Mouse (Mus musculus) cerebellum, adult 11 months (tissue): ENCODE measurements around the gene Vps39.

Source experiments
- DNase-seq: peaks from one replicate; pipeline ENCODE4 v3.0.0; 2022

Vps39 gene

GRCm38 (mm10) chr2:120352682-120353646, at the start of gene Vps39:
TSS of gene Vps39 (minus strand) at chr2:120353137.
- DNase-seq: peak; percentile 79

- no peak for DNase-seq
Measured at GRCm38 (mm10) chr2:120397951-120398350, 45.0 kb upstream of the Vps39 start.

- no peak for DNase-seq
Measured at GRCm38 (mm10) chr2:120392406-120392805, 39.5 kb upstream of the Vps39 start.

GRCm38 (mm10) chr2:120390934-120391333, 38.0 kb upstream of the Vps39 start:
- DNase-seq: no peak

GRCm38 (mm10) chr2:120389376-120389775, 36.4 kb upstream of the Vps39 start:
- no peak for DNase-seq

GRCm38 (mm10) chr2:120387291-120387690, 34.4 kb upstream of the Vps39 start:
- DNase-seq: no peak

GRCm38 (mm10) chr2:120386264-120386663, 33.3 kb upstream of the Vps39 start:
- no peak for DNase-seq

- DNase-seq: peak; percentile 8
Measured at GRCm38 (mm10) chr2:120373858-120374257, 20.9 kb upstream of the Vps39 start.

GRCm38 (mm10) chr2:120367416-120368207, 14.7 kb upstream of the Vps39 start:
- no peak for DNase-seq

- DNase-seq: no peak
Measured at GRCm38 (mm10) chr2:120366501-120366900, 13.6 kb upstream of the Vps39 start.

GRCm38 (mm10) chr2:120360425-120360824, 7.5 kb upstream of the Vps39 start:
- no peak for DNase-seq

GRCm38 (mm10) chr2:120351321-120351720, 1.6 kb downstream of the Vps39 start:
- DNase-seq: no peak

- DNase-seq: no peak
Measured at GRCm38 (mm10) chr2:120348120-120348519, 4.8 kb downstream of the Vps39 start.

GRCm38 (mm10) chr2:120341741-120342140, 11.2 kb downstream of the Vps39 start:
- DNase-seq: peak; percentile 38

GRCm38 (mm10) chr2:120337886-120338285, 15.1 kb downstream of the Vps39 start:
- DNase-seq: no peak

GRCm38 (mm10) chr2:120331575-120331974, 21.4 kb downstream of the Vps39 start:
- DNase-seq: no peak

- DNase-seq: no peak
Measured at GRCm38 (mm10) chr2:120315077-120315476, 37.9 kb downstream of the Vps39 start.

- DNase-seq: no peak
Measured at GRCm38 (mm10) chr2:120314487-120314886, 38.5 kb downstream of the Vps39 start.

GRCm38 (mm10) chr2:120313976-120314375, 39.0 kb downstream of the Vps39 start, which contains the start of gene Pla2g4f:
TSS of gene Pla2g4f (minus strand) at chr2:120314165.
- DNase-seq: no peak

- DNase-seq: no peak
Measured at GRCm38 (mm10) chr2:120312276-120312825, 40.6 kb downstream of the Vps39 start.

GRCm38 (mm10) chr2:120304113-120304512, 48.8 kb downstream of the Vps39 start:
- no peak for DNase-seq

- no peak for DNase-seq
Measured at GRCm38 (mm10) chr2:120301076-120301475, 51.9 kb downstream of the Vps39 start.

GRCm38 (mm10) chr2:120299866-120300265, 53.1 kb downstream of the Vps39 start:
- no peak for DNase-seq
